Mouse (Mus musculus): ENCODE data around the gene Coq5. TPM values are rescaled to one million over a fixed set of nuclear protein-coding genes. Genes with fewer than 3 reads are reported as not detected.

The Coq5 gene
- polyA plus RNA-seq, 1 experiment from 2014 or later: 58.2 TPM

GRCm38 (mm10) chr5:115327610-115328548 is 48.4 kb downstream of the Coq5 start:
- Histone ChIP-seq H3K9ac (ENCODE audit: low read length) (peak overlapping the region; percentile 94), H3K4me2 (ENCODE audit: low read depth, low read length, severe bottlenecking) (peak overlapping the region; percentile 83), H3K9me3 (ENCODE audit: control insufficient read depth, low read length) (no peaks in the 10 kb centered on the region), H3K4me3 (ENCODE audit: low read depth, low read length) (peak overlapping the region; percentile 98), H3K4me1 (replicated peaks; ENCODE audit: control insufficient read depth, insufficient read depth, low read length) (peaks cover 9% of the 10 kb centered on the region), H3K27me3 (ENCODE audit: control insufficient read depth, insufficient read depth, low read length) (no peaks in the 10 kb centered on the region), H3K27ac (ENCODE audit: low read depth, low read length) (peak overlapping the region; percentile 78), H3K36me3 (ENCODE audit: control insufficient read depth, insufficient read depth, low read length) (peaks cover 6% of the 10 kb centered on the region; the same call in 1 of the 2 replicates)
- ATAC-seq (replicated peaks; ENCODE audit: low FRiP score) (peak; percentile 21; the same call in 1 of the 2 replicates), DNase-seq (ENCODE audit: low spot score) (peak; percentile 62)
- WGBS: under 1% methylated on average over 55 of the region's 55 CpGs

GRCm38 (mm10) chr5:115330955-115331354 is 51.5 kb downstream of the Coq5 start:
- no peak overlapping the region for H3K27ac ChIP-seq (ENCODE audit: low read depth, low read length)
- H3K9ac ChIP-seq (ENCODE audit: low read length): no peak overlapping the region
- no peaks in the 10 kb centered on the region for H3K9me3 ChIP-seq (ENCODE audit: control insufficient read depth, low read length)
- H3K36me3 ChIP-seq (ENCODE audit: control insufficient read depth, insufficient read depth, low read length): peaks cover 20% of the 10 kb centered on the region; the same call in 1 of the 2 replicates
- ATAC-seq (replicated peaks; ENCODE audit: low FRiP score): no peak
- H3K4me1 ChIP-seq (replicated peaks; ENCODE audit: control insufficient read depth, insufficient read depth, low read length): peaks cover 9% of the 10 kb centered on the region
- no peaks in the 10 kb centered on the region for H3K27me3 ChIP-seq (ENCODE audit: control insufficient read depth, insufficient read depth, low read length)
- no peak for DNase-seq (ENCODE audit: low spot score)
- no peak overlapping the region for H3K4me3 ChIP-seq (ENCODE audit: low read depth, low read length)
- H3K4me2 ChIP-seq (ENCODE audit: low read depth, low read length, severe bottlenecking): no peak overlapping the region
- WGBS: 90% methylated on average over 9 of the region's 9 CpGs

- 85% methylated on average over 3 of the region's 3 CpGs for WGBS
- Histone ChIP-seq H3K9me3 (ENCODE audit: control insufficient read depth, low read length) (no peaks in the 10 kb centered on the region), H3K4me1 (replicated peaks; ENCODE audit: control insufficient read depth, insufficient read depth, low read length) (peaks cover 4% of the 10 kb centered on the region), H3K27me3 (ENCODE audit: control insufficient read depth, insufficient read depth, low read length) (no peaks in the 10 kb centered on the region), H3K4me3 (ENCODE audit: low read depth, low read length) (no peak overlapping the region), H3K9ac (ENCODE audit: low read length) (no peak overlapping the region), H3K27ac (ENCODE audit: low read depth, low read length) (0 out of 2 replicates have a peak overlapping the region, but pooled peaks have one; percentile 4), H3K36me3 (ENCODE audit: control insufficient read depth, insufficient read depth, low read length) (peaks cover 20% of the 10 kb centered on the region; the same call in 1 of the 2 replicates), H3K4me2 (ENCODE audit: low read depth, low read length, severe bottlenecking) (no peak overlapping the region)
- no peak for DNase-seq (ENCODE audit: low spot score)
- no peak for ATAC-seq (replicated peaks; ENCODE audit: low FRiP score)
Measured at GRCm38 (mm10) chr5:115333626-115334025, 54.2 kb downstream of the Coq5 start.

- Histone ChIP-seq H3K9me3 (ENCODE audit: control insufficient read depth, low read length) (no peaks in the 10 kb centered on the region), H3K27ac (ENCODE audit: low read depth, low read length) (no peak overlapping the region), H3K36me3 (ENCODE audit: control insufficient read depth, insufficient read depth, low read length) (peaks cover 14% of the 10 kb centered on the region; the same call in 1 of the 2 replicates), H3K4me3 (ENCODE audit: low read depth, low read length) (peak overlapping the region; percentile 80), H3K27me3 (ENCODE audit: control insufficient read depth, insufficient read depth, low read length) (no peaks in the 10 kb centered on the region), H3K4me2 (ENCODE audit: low read depth, low read length, severe bottlenecking) (peak overlapping the region; percentile 74), H3K4me1 (replicated peaks; ENCODE audit: control insufficient read depth, insufficient read depth, low read length) (peaks cover 6% of the 10 kb centered on the region), H3K9ac (ENCODE audit: low read length) (peak overlapping the region; percentile 83; the same call in 1 of the 2 replicates)
- DNase-seq (ENCODE audit: low spot score): no peak
- ATAC-seq (replicated peaks; ENCODE audit: low FRiP score): no peak
- WGBS: 46% methylated on average over 7 of the region's 7 CpGs
Measured at GRCm38 (mm10) chr5:115340007-115340406, 60.5 kb downstream of the Coq5 start.

- Histone ChIP-seq H3K4me2 (ENCODE audit: low read depth, low read length, severe bottlenecking) (peak within 1 kb of the TSS; percentile 74), H3K27me3 (ENCODE audit: control insufficient read depth, insufficient read depth, low read length) (no peaks in the 10 kb centered on the region), H3K9ac (ENCODE audit: low read length) (peak within 1 kb of the TSS; percentile 83), H3K27ac (ENCODE audit: low read depth, low read length) (peak within 1 kb of the TSS; percentile 77), H3K4me3 (ENCODE audit: low read depth, low read length) (peak within 1 kb of the TSS; percentile 80), H3K4me1 (replicated peaks; ENCODE audit: control insufficient read depth, insufficient read depth, low read length) (peaks cover 6% of the 10 kb centered on the region), H3K9me3 (ENCODE audit: control insufficient read depth, low read length) (no peaks in the 10 kb centered on the region), H3K36me3 (ENCODE audit: control insufficient read depth, insufficient read depth, low read length) (peaks cover 18% of the 10 kb centered on the region; the same call in 1 of the 2 replicates)
- ATAC-seq (replicated peaks; ENCODE audit: low FRiP score) (peak; percentile 89), DNase-seq (ENCODE audit: low spot score) (peak; percentile 96)
- WGBS: under 1% methylated on average over 62 of the region's 62 CpGs
Measured at GRCm38 (mm10) chr5:115340577-115341313, 61.3 kb downstream of the Coq5 start, which contains the start of the genes Gatc and Triap1. Gene Gatc (minus strand): TSS chr5:115341178. Gene Triap1 (plus strand): TSS chr5:115341225.

- Histone ChIP-seq H3K9ac (ENCODE audit: low read length) (peak overlapping the region; percentile 83), H3K27ac (ENCODE audit: low read depth, low read length) (no peak overlapping the region), H3K4me2 (ENCODE audit: low read depth, low read length, severe bottlenecking) (peak overlapping the region; percentile 74), H3K36me3 (ENCODE audit: control insufficient read depth, insufficient read depth, low read length) (peaks cover 18% of the 10 kb centered on the region; the same call in 1 of the 2 replicates), H3K4me1 (replicated peaks; ENCODE audit: control insufficient read depth, insufficient read depth, low read length) (peaks cover 6% of the 10 kb centered on the region), H3K27me3 (ENCODE audit: control insufficient read depth, insufficient read depth, low read length) (no peaks in the 10 kb centered on the region), H3K9me3 (ENCODE audit: control insufficient read depth, low read length) (no peaks in the 10 kb centered on the region), H3K4me3 (ENCODE audit: low read depth, low read length) (peak overlapping the region; percentile 80)
- no peak; the same call in 1 of the 2 replicates for ATAC-seq (replicated peaks; ENCODE audit: low FRiP score)
- DNase-seq (ENCODE audit: low spot score): no peak
- 13% methylated on average over 36 of the region's 36 CpGs for WGBS
Measured at GRCm38 (mm10) chr5:115341314-115342165, 62.1 kb downstream of the Coq5 start.
